Mouse (Mus musculus): Measurements from ENCODE around the gene Ank. TPM values are rescaled to one million over a fixed set of nuclear protein-coding genes. Genes with fewer than 3 reads are reported as not detected.

Ank gene
- total and polyA plus RNA-seq, 3 experiments = 0.04 to 0.15 TPM; not detected in 1

GRCm38 (mm10) chr15:27551117-27552114 is 84.9 kb downstream of the Ank start:
- no peaks in the 10 kb centered on the region for H3K4me1 ChIP-seq (ENCODE audit: control insufficient read depth in 1 of 2, insufficient read depth in 2 of 2, low read length in 2 of 2)
- H3K4me3 ChIP-seq (ENCODE audit: control insufficient read depth in 1 of 2, insufficient read depth in 1 of 2, low read depth in 2 of 2, low read length in 2 of 2) = no peak overlapping the region
- H3K9ac ChIP-seq (ENCODE audit: control insufficient read depth, low read depth, low read length, poor library complexity, severe bottlenecking) = no peak overlapping the region
- DNase-seq (ENCODE audit: low read depth, low spot score) = no peak
- H3K9me3 ChIP-seq (replicated peaks; ENCODE audit: insufficient read depth, low read length) = no peaks in the 10 kb centered on the region
- H3K27ac ChIP-seq (ENCODE audit: control insufficient read depth, low read depth, low read length) = no peak overlapping the region
- no peaks in the 10 kb centered on the region for H3K36me3 ChIP-seq (ENCODE audit: control insufficient read depth in 1 of 2, insufficient read depth in 2 of 2, low read length in 2 of 2)
- H3K79me2 ChIP-seq (ENCODE audit: control insufficient read depth, insufficient read depth, low read length, poor library complexity) = no peaks in the 10 kb centered on the region
- H3K27me3 ChIP-seq (ENCODE audit: control insufficient read depth in 1 of 2, insufficient read depth in 2 of 2, low read length in 2 of 2) = no peaks in the 10 kb centered on the region
- no peak for TF ChIP-seq POLR2AphosphoS5 (IDR thresholded peaks at IDR 0.05; ENCODE audit: borderline replicate concordance, low read depth, low read length)

DNA sequence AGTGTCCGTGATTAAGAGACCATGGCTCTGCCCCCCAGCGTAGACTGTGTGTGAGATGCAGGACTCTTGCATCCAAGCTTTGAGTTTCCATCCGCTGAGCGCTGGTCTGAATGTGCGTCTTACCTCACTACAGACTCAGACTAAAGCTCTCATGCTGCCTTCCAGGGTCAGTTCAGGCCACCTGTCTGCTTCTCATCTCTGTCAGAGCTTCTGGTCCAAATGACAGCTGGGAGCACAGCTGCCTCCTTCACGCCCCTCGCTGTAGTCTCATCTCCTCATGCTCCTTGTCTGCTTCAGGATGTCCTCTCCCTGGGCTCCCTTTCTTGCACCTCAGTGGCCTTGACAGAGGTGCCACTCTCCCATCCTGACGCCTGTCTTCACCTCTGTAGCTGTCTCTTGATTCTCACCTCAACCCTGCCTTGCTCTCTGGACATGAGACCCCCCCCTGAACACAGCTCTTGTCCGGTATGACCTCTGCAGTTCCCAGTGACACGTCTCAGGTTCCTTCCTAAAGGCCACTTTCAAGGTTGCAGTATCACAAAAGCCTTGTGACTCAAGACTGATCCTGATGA is 85.7 kb downstream of the Ank start:
- Histone ChIP-seq H3K79me2 (ENCODE audit: control insufficient read depth, insufficient read depth, low read length, poor library complexity) (no peaks in the 10 kb centered on the region), H3K36me3 (ENCODE audit: control insufficient read depth in 1 of 2, insufficient read depth in 2 of 2, low read length in 2 of 2) (no peaks in the 10 kb centered on the region), H3K27me3 (ENCODE audit: control insufficient read depth in 1 of 2, insufficient read depth in 2 of 2, low read length in 2 of 2) (no peaks in the 10 kb centered on the region), H3K27ac (ENCODE audit: control insufficient read depth, low read depth, low read length) (no peak overlapping the region), H3K9me3 (replicated peaks; ENCODE audit: insufficient read depth, low read length) (no peaks in the 10 kb centered on the region), H3K9ac (ENCODE audit: control insufficient read depth, low read depth, low read length, poor library complexity, severe bottlenecking) (no peak overlapping the region), H3K4me3 (ENCODE audit: control insufficient read depth in 1 of 2, insufficient read depth in 1 of 2, low read depth in 2 of 2, low read length in 2 of 2) (no peak overlapping the region), H3K4me1 (ENCODE audit: control insufficient read depth in 1 of 2, insufficient read depth in 2 of 2, low read length in 2 of 2) (no peaks in the 10 kb centered on the region)
- DNase-seq (ENCODE audit: low read depth, low spot score) = no peak
- no peak for TF ChIP-seq MYB (IDR thresholded peaks at IDR 0.05; ENCODE audit: low read depth, low read length)
- TF ChIP-seq UBTF (IDR thresholded peaks at IDR 0.05; ENCODE audit: borderline replicate concordance, insufficient read depth, low read depth, low read length) = no peak

- no peak overlapping the region for H3K27ac ChIP-seq (ENCODE audit: control insufficient read depth, low read depth, low read length)
- H3K36me3 ChIP-seq (ENCODE audit: control insufficient read depth in 1 of 2, insufficient read depth in 2 of 2, low read length in 2 of 2) = no peaks in the 10 kb centered on the region
- DNase-seq (ENCODE audit: low read depth, low spot score) = no peak
- H3K9me3 ChIP-seq (replicated peaks; ENCODE audit: insufficient read depth, low read length) = no peaks in the 10 kb centered on the region
- no peaks in the 10 kb centered on the region for H3K79me2 ChIP-seq (ENCODE audit: control insufficient read depth, insufficient read depth, low read length, poor library complexity)
- H3K27me3 ChIP-seq (ENCODE audit: control insufficient read depth in 1 of 2, insufficient read depth in 2 of 2, low read length in 2 of 2) = no peaks in the 10 kb centered on the region
- H3K4me1 ChIP-seq (ENCODE audit: control insufficient read depth in 1 of 2, insufficient read depth in 2 of 2, low read length in 2 of 2) = no peaks in the 10 kb centered on the region
- no peak overlapping the region for H3K4me3 ChIP-seq (ENCODE audit: control insufficient read depth in 1 of 2, insufficient read depth in 1 of 2, low read depth in 2 of 2, low read length in 2 of 2)
- no peak overlapping the region for H3K9ac ChIP-seq (ENCODE audit: control insufficient read depth, low read depth, low read length, poor library complexity, severe bottlenecking)
- TF ChIP-seq TCF12 (IDR thresholded peaks at IDR 0.05; ENCODE audit: low read depth, low read length) (no peak), RCOR1 (IDR thresholded peaks at IDR 0.05; ENCODE audit: low read depth, low read length) (no peak), CHD2 (IDR thresholded peaks at IDR 0.05; ENCODE audit: low read length) (no peak), NRF1 (IDR thresholded peaks at IDR 0.05; ENCODE audit: insufficient read depth, low read depth, low read length, poor library complexity, severe bottlenecking) (no peak), USF1 (IDR thresholded peaks at IDR 0.05; ENCODE audit: low read depth, low read length) (no peak), JUND (IDR thresholded peaks at IDR 0.05; ENCODE audit: low read depth, low read length) (no peak), ETS1 (IDR thresholded peaks at IDR 0.05; ENCODE audit: low read depth, low read length) (no peak), SIN3A (IDR thresholded peaks at IDR 0.05; ENCODE audit: low read length) (no peak), ELF1 (IDR thresholded peaks at IDR 0.05; ENCODE audit: low read depth, low read length) (no peak), ZKSCAN1 (IDR thresholded peaks at IDR 0.05; ENCODE audit: low read depth, low read length) (no peak), TBP (IDR thresholded peaks at IDR 0.05; ENCODE audit: low read depth, low read length) (no peak), TAL1 (IDR thresholded peaks at IDR 0.05; ENCODE audit: low read length) (no peak), HCFC1 (IDR thresholded peaks at IDR 0.05; ENCODE audit: low read depth, low read length) (no peak)
Measured at GRCm38 (mm10) chr15:27553554-27553953, 87.1 kb downstream of the Ank start.

All from MEL (cell line).